Mouse (Mus musculus) fat pad, adult 2 months (tissue): Measurements from ENCODE around the gene Igfbpl1.

Experiments used
- DNase-seq: peaks from one replicate; pipeline ENCODE4 v3.0.0-alpha.2; 2011; ENCODE audit warnings: low read depth, low spot score; ENCODE audit errors: extremely low read depth

Gene Igfbpl1

DNA sequence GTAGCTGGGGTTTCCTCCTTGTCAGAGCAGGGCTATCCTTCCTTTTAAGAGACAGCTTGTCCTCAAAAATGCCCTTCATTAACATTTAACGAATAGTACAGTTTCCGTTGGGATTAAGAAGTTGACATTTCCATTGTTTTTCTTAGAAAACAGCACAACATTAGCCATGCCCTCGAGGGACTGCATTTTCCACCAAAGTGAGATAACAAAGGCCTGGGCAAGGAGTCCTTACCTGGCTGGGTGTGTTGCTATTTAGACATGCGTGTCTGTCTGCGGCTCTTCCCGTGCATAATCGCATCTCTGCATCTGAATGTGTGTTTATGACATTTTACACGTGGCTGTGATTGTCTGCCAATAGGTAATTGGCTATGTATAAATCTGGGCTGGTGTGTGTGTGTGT is 55.5 kb downstream of the Igfbpl1 start:
- DNase-seq = no peak

DNA sequence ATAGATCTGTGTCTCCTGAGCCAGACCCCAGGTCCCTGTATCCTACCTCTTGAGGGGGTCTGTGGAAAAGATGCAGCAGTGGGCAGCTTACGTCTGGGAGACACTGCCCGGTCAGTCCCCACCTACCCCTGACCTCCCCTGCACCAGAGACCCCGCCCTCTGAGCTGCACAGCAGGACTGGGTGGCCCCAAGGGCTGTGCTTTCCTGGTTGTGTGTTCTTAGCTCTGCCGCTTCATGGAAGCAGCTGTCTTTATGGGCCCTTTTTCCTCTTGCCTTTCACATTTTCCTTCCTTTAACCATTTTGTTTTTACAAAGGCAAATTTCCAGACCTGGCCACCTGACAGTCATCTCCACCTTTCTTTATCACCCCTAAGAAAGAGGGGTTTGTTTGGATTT is 56.1 kb downstream of the Igfbpl1 start:
- DNase-seq = no peak

DNA sequence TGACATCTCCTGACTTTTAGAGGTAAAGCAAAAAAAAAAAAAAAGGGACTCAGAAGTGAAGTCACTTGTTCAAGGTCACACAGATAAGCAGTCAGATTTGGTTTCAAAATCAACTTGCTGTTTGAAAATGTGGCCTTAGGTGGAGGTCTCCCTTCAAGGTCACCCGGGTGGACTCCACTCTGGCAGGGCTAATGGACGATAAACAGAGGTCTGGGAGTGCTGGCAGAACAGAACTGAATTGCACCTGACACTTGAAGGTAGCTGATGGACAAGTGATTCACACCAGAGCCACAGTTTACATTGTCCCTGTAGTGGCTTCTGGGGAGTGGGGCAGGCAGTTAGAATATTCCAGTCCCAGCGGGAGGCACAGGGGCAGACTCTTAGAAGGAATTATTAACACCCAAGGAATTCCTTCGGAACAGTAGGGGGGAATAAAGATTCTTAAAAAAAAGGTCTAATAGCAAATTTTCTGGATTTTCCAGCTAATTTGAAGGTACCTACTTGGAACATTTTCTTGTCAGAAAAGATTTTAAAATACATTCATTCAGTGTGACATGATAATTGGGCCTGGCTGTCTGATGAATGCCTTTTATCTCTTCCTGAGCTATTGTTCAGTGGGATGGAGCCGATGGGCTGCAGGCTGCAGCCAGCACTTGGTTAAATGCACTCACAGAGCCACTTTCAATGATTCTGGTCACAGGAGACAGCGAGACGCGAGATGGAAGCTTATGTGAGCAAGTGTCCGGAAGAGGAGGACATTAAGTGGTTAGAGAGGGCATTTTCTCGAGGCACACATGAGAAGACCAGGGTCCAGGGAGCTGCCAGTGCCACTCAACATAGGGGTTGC is 56.7 kb downstream of the Igfbpl1 start:
- DNase-seq = no peak

DNA sequence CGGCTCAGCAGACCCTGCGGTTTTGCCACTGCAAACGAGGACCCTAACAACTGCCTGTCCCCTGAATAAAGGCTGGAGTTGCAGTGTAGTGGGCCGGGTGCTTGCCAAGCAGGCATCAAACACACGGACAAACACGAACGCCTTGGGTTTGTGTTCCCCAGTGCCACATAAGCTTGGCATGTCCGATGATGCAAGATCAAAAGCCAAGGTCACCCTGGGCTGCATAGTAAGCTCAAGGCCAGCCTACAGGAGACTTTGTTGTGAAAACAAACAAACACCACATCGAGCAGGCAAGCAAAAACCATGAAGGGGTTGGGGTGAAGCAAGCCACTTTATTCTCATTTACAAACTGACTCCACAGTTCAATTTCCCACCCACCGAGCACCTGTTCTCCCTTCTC is 57.6 kb downstream of the Igfbpl1 start:
- DNase-seq = no peak

DNA sequence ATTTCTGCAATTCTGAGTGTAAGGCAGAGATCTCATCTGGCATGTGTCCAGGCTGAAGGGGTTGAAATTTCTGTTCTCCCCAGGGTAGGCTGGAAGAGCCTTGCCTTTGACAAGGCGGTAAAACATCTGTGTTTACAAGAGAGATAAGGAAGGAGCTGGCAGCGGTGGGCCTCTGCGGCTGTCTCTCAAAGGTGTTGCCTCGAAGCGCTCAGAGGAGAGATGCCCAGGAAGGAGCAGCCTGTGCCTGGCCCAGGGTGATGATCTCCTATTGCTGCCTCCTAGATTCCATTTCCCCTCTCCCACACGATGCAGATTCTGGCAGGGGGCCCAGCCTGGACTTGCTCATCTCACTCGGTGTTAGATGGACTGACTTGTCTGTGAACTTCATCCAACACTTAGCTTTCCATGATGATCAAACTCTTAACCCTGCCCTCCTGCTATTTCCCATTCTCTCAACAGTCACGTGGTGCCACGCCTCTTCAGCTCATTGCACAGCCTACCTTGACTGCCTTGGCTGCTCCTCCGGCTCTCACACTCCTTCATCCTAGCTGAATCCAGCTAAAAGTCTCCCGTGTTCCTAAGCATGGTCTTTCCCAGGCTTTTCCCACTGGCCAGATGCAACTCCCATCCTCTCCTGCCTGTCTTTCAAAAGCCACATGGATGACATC is 58.7 kb downstream of the Igfbpl1 start:
- no peak for DNase-seq

DNA sequence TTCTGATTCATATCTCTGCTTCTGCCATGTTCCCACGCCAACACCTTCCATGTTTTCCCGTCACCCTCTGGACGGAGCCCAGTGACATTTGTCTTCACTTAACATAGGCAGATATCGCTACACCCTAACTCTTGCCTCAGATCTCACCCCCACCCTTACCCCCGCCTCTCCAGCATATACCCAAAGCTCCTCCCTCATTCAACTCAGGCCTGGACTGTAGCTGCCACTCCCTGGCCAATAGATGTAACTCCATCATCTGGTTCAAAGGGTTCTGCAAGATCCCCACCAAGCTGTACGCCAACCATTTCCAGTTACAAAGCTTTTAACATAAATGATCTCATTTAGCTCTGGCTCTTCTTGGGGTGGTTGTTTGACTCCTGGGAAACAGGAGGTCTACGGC is 59.9 kb downstream of the Igfbpl1 start:
- no peak for DNase-seq

DNA sequence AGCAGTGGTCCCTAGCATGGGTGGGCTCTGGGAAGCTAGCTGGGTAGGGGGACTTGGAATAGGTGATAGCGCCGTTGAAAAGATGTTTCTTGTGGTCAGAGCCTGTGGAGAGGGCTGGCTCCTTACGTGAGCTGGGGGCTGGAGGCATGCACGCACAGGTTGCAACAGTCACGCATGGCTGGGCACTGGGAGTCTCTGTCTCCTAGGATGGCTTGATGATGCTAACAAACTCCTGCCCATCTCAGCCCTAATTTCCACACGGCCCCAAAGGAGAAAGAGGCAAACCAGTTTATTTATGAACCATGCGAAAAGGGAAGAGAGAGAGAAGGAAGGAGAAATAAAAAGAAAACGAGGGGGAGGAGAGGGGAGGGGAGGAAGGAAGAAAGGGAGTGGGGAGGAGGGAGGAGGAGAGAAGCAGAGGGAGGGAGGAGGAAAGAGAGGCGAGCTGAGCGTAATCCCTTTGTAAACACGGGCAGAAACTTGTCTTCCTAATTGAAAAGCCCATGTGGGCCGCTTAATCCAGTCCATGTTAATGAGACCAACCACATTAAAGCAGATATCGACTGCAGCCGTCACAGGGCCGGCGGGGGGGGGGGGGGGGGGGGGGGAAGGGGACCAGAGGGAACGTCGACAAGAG is 61.0 kb downstream of the Igfbpl1 start:
- DNase-seq = no peak

DNA sequence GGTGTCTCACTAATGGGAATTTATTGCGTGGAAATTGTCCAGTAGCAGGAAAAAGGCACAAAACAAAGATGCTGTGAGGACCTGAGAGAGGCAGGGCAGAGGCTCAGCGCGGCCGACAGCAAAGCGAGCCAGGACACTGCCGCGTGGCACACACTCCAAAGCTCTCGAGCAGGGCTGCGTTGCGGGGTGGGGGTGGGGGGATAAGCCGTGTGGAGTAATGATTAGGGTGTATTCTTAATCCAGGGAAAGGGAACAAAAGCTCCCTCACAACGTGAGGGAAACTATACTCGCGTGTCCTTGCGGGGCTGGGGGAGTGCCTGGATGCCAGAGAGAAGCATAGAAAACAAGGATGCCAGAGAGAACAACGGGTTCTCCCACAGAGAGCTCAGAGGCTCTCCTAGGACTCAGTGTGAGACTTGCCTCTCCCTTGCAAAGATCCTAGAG is 61.6 kb downstream of the Igfbpl1 start:
- DNase-seq = no peak

DNA sequence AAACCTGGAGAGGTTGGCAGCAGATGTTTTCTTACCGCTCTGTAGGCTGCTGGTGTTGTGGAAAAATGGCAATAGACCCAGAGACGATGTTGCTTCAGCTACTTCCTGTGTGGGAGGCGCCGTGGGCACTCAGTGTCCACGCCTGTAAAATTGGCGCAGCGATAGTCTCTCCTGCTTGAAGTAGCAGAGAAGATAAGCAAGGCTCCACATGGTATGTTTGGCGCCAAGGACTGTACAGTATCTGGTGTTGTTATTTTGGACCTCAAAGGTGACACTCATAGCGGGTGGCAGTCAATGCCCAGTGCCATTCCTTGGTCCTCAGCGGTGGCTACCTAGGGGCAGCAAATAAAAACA is 62.6 kb downstream of the Igfbpl1 start:
- DNase-seq = no peak

DNA sequence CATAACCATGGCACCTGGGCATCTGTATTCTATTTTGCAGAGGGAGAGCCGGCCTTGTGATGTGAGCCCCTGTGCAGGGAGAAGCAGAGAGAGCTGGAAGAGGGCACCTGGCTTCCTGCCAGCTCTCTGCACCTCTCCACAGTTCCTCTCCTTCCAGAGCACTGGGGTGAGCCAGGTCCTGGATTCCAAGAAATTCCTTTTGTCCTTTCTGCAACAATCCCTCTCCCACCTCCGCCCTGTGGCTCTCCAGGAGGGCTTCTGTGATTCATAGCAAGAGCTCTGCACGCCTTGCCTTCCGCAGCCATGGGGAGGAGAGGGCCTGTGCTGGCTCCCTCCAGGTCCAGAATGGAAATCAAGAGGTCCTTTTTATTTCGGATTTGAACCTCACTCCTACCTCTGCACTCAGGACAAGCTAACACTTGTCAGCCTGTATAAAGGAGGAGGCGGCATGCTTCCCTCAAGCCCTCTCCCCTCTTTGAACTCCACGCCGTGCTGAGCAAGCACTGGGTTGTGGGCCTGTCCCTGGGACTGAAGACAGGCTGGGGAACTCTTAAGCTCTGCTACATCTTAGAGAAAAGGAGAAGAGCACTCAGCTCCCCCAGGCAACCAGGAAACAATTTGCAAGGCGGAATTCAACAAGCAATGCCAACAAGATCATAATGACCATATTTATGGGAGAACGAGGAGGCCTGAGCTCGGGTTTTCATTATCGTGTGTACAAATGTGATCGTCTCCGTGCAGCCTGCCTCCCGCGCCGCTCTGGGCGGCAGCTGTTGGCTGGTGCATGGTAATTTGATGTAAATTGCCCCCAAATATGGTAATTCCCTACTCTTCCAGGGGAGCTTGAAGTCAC is 63.2 kb downstream of the Igfbpl1 start:
- no peak for DNase-seq

DNA sequence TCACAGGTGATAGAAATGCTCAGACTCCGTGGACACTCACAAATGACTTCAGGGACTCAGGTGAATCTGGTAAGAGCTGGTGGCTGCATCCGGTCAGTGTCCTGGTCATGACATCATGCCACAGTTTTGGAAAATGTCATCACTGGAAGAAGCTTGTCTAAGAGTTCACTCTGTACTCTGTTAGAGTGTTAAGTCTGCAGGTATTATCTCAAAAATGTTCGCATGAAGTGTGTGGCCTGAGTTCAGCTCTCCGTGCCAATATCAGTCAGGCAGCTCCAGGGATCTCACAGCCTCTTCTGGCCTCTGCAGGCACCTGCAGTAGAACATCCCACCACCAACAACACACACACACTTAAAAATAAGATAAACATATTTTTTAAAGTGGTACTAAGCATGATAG is 64.1 kb downstream of the Igfbpl1 start:
- no peak for DNase-seq
